Mouse (Mus musculus) lung, embryonic 14.5 days (tissue): ENCODE data around the gene Capns1. TPM values are rescaled to one million over a fixed set of nuclear protein-coding genes. Genes with fewer than 3 reads are reported as not detected.
A peak's percentile ranks its signal among the peaks of the same experiment; 100 is the strongest.
"Not testable (repeated sequence)": the region's sequence is repeated elsewhere in the genome, so short reads cannot be mapped to it uniquely, and the experiment has no call there.

Experiments
- ATAC-seq: fragments of 200-750 bp; cut with Nextera tagmentation; 2 replicates; pipeline ENCODE4 v1.8.0; 2017; ENCODE audit warnings: mild to moderate bottlenecking, moderate TSS enrichment, moderate library complexity; ENCODE audit not compliant: insufficient read depth
- DNase-seq: peaks from one replicate; pipeline ENCODE4 v3.0.0-alpha.2; 2015
- H3K27ac ChIP-seq: fragments of 300-500 bp; sonication (generic); 2 replicates; pipeline ENCODE4 v1.5.1; 2014; ENCODE audit warnings: low read depth, mild to moderate bottlenecking, moderate library complexity
- H3K27me3 ChIP-seq: fragments of 300-500 bp; sonication (generic); 2 replicates; pipeline ENCODE4 v1.6.1; 2014; ENCODE audit warnings: low read length, control low read depth; ENCODE audit not compliant: insufficient read depth
- H3K36me3 ChIP-seq: fragments of 300-500 bp; sonication (generic); 2 replicates; pipeline ENCODE4 v1.6.1; 2014; ENCODE audit warnings: control low read depth; ENCODE audit not compliant: insufficient read depth
- H3K4me1 ChIP-seq: fragments of 300-500 bp; sonication (generic); 2 replicates; pipeline ENCODE4 v1.6.1; 2014; ENCODE audit warnings: antibody characterized with exemption, control low read depth; ENCODE audit not compliant: insufficient read depth
- H3K4me2 ChIP-seq: fragments of 300-500 bp; sonication (generic); 2 replicates; pipeline ENCODE4 v1.6.1; 2014; ENCODE audit warnings: mild to moderate bottlenecking
- H3K4me3 ChIP-seq: fragments of 300-500 bp; sonication (generic); 2 replicates; pipeline ENCODE4 v1.5.1; 2014; ENCODE audit warnings: low read depth, low read length
- H3K9ac ChIP-seq: fragments of 300-500 bp; sonication (generic); 2 replicates; pipeline ENCODE4 v1.6.1; 2014
- H3K9me3 ChIP-seq: fragments of 300-500 bp; sonication (generic); 2 replicates; pipeline ENCODE4 v1.6.1; 2016; ENCODE audit warnings: low read depth, low read length, control low read depth
- CTCF ChIP-seq: IDR thresholded peaks from 2 replicates; pipeline ENCODE4 v1.5.1; 2016; ENCODE audit warnings: antibody characterized with exemption, low read depth
- WGBS: fragments of 180-500 bp; shearing (Covaris S2); extraction: QIAGEN DNeasy Blood & Tissue Kit; methylation state at CpG from one replicate; pipeline ENCODE4 v1.1.7; 2014; 5-methylcytosine and 5-hydroxymethylcytosine counted together
- polyA plus RNA-seq: library from polyadenylated mRNA; unstranded; fragments of >200 nt; fragmentation: Nextera tagmentation; extraction: Ambion mirVana; gene quantifications from 2 replicates; pipeline ENCODE4 v1.2.1, GENCODE M21; 2014

Gene Capns1
- 78.3 and 80.3 TPM in 2 replicates for polyA plus RNA-seq

GRCm38 (mm10) chr7:30198481-30198971 lies at the start of gene Capns1:
Gene Capns1, minus strand, starts transcription at chr7:30198811.
- Histone ChIP-seq H3K4me3 (no peak within 1 kb of the TSS), H3K27ac (peak within 1 kb of the TSS; percentile 9; the same call in 1 of the 2 replicates), H3K27me3 (no peaks in the 10 kb centered on the region), H3K4me1 (peaks cover under 1% of the 10 kb centered on the region; the same call in 1 of the 2 replicates), H3K9me3 (no peaks in the 10 kb centered on the region), H3K9ac (no peak within 1 kb of the TSS), H3K4me2 (0 out of 2 replicates have a peak within 1 kb of the TSS, but pooled peaks have one; percentile 10), H3K36me3 (no peaks in the 10 kb centered on the region)
- ATAC-seq (no peak), DNase-seq (peak; percentile 93)
- WGBS = 10% methylated on average over 8 of the region's 8 CpGs
- TF ChIP-seq CTCF = peak; percentile 90

DNA sequence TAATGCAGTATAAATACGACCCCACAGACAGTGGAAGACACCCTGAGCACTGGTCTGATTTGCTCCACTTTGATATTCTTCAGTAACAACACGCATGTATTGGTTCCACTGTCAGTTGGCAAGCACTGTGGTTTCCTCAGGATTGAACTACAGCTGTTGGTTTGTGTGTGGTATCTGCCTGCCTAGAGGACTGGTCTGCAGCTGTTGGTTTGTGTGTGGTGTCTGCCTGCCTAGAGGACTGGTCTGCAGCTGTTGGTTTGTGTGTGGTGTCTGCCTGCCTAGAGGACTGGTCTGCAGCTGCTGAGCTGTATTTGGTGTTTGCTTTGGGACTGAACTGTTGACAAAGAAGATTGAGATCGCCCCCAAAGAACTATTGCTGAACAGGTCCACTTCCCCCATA lies 38.8 kb upstream of the Capns1 start:
- H3K4me3 ChIP-seq, H3K27me3 ChIP-seq, ATAC-seq, H3K9me3 ChIP-seq, H3K27ac ChIP-seq, H3K9ac ChIP-seq, H3K4me1 ChIP-seq, DNase-seq, H3K4me2 ChIP-seq: not testable (repeated sequence)
- 84% methylated on average over 3 of the region's 3 CpGs for WGBS
- H3K36me3 ChIP-seq = peaks cover 41% of the 10 kb centered on the region

GRCm38 (mm10) chr7:30235625-30236024 lies 37.0 kb upstream of the Capns1 start, which contains the start of gene Ovol3:
Gene Ovol3, minus strand, starts transcription at chr7:30235725.
- TF ChIP-seq CTCF = no peak
- no peak within 1 kb of the TSS for H3K4me3 ChIP-seq
- H3K9me3 ChIP-seq = no peaks in the 10 kb centered on the region
- H3K4me1 ChIP-seq = peaks cover 4% of the 10 kb centered on the region; the same call in 1 of the 2 replicates
- H3K36me3 ChIP-seq = peaks cover 27% of the 10 kb centered on the region; the same call in 1 of the 2 replicates
- H3K27ac ChIP-seq = no peak within 1 kb of the TSS
- WGBS = 83% methylated on average over 4 of the region's 4 CpGs
- H3K9ac ChIP-seq = no peak within 1 kb of the TSS
- H3K4me2 ChIP-seq = no peak within 1 kb of the TSS
- no peak for DNase-seq
- ATAC-seq = no peak
- H3K27me3 ChIP-seq = no peaks in the 10 kb centered on the region

- no peak overlapping the region for H3K27ac ChIP-seq
Observed at GRCm38 (mm10) chr7:30235091-30235490, 36.5 kb upstream of the Capns1 start.

DNA sequence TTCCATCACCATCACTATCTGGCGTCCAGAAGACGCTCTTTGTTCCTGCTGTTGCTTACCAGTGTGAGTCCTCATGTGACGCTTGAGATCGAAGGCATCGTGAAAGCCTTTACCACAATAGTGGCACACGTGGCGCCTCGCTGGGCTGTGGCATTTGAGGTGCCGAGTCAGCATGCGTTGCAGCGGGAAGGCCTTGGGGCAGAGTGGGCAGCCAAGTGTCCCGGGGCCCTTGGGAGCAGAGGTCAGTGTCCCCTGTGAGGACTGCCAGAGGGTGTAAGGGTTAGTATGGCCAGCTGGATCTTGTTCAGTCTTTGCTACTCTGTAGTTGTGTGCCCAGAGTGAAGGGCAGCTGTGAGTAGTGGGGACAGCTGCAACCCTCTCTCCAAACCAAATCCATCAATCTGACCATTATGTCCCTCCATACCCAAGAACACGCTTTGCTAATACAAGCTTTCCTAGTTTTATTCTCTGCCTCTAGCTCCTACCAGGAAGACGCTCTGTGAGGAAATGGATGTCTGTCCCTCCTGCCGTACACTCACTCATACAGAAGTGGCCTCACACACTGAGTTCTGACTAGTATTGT lies 35.8 kb upstream of the Capns1 start:
- Histone ChIP-seq H3K9ac (no peak overlapping the region), H3K36me3 (peaks cover 18% of the 10 kb centered on the region; the same call in 1 of the 2 replicates), H3K4me2 (no peak overlapping the region), H3K27ac (no peak overlapping the region), H3K4me1 (peaks cover 4% of the 10 kb centered on the region; the same call in 1 of the 2 replicates), H3K27me3 (no peaks in the 10 kb centered on the region), H3K4me3 (no peak overlapping the region), H3K9me3 (no peaks in the 10 kb centered on the region)
- no peak for TF ChIP-seq CTCF
- no peak for ATAC-seq
- DNase-seq = no peak
- 90% methylated on average over 15 of the region's 15 CpGs for WGBS

More at GRCm38 (mm10) chr7:30235091-30235490, 36.5 kb upstream of the Capns1 start:
- peaks cover 22% of the 10 kb centered on the region; the same call in 1 of the 2 replicates for H3K36me3 ChIP-seq
- H3K9ac ChIP-seq = no peak overlapping the region
- no peak overlapping the region for H3K4me3 ChIP-seq
- peaks cover 4% of the 10 kb centered on the region; the same call in 1 of the 2 replicates for H3K4me1 ChIP-seq
- no peak for TF ChIP-seq CTCF
- DNase-seq = no peak
- H3K27me3 ChIP-seq = no peaks in the 10 kb centered on the region
- no peak for ATAC-seq
- H3K9me3 ChIP-seq = no peaks in the 10 kb centered on the region
- 88% methylated on average over 8 of the region's 8 CpGs for WGBS
- no peak overlapping the region for H3K4me2 ChIP-seq

GRCm38 (mm10) chr7:30233387-30233786 lies 34.8 kb upstream of the Capns1 start:
- 85% methylated on average over 20 of the region's 20 CpGs for WGBS
- H3K36me3 ChIP-seq = peaks cover 20% of the 10 kb centered on the region; the same call in 1 of the 2 replicates
- H3K9me3 ChIP-seq = no peaks in the 10 kb centered on the region
- no peak for DNase-seq
- H3K27me3 ChIP-seq = no peaks in the 10 kb centered on the region
- H3K4me3 ChIP-seq = peak overlapping the region; percentile 73
- H3K27ac ChIP-seq = no peak overlapping the region
- TF ChIP-seq CTCF = no peak
- H3K4me1 ChIP-seq = peaks cover 4% of the 10 kb centered on the region; the same call in 1 of the 2 replicates
- H3K9ac ChIP-seq = peak overlapping the region; percentile 26; the same call in 1 of the 2 replicates
- no peak for ATAC-seq
- H3K4me2 ChIP-seq = peak overlapping the region; percentile 85

GRCm38 (mm10) chr7:30232631-30233148 lies 34.1 kb upstream of the Capns1 start:
- peak overlapping the region; percentile 76 for H3K9ac ChIP-seq
- DNase-seq = peak; percentile 79
- peak; percentile 69 for TF ChIP-seq CTCF
- ATAC-seq = peak; percentile 16
- H3K4me3 ChIP-seq = peak overlapping the region; percentile 73
- H3K27me3 ChIP-seq = no peaks in the 10 kb centered on the region
- peaks cover 20% of the 10 kb centered on the region; the same call in 1 of the 2 replicates for H3K36me3 ChIP-seq
- WGBS = 3% methylated on average over 24 of the region's 24 CpGs
- peaks cover 4% of the 10 kb centered on the region; the same call in 1 of the 2 replicates for H3K4me1 ChIP-seq
- H3K9me3 ChIP-seq = no peaks in the 10 kb centered on the region
- peak overlapping the region; percentile 95 for H3K27ac ChIP-seq
- peak overlapping the region; percentile 85 for H3K4me2 ChIP-seq
